Mouse (Mus musculus) skeletal muscle tissue, adult 2 months (tissue): ENCODE measurements around the gene Pcdh17.

ENCODE experiments used
- DNase-seq: peaks from one replicate; pipeline ENCODE4 v3.0.0-alpha.2; 2012; ENCODE audit warnings: low read depth, low spot score

Pcdh17 gene

GRCm38 (mm10) chr14:84477411-84477810, 34.0 kb downstream of the Pcdh17 start:
- no peak for DNase-seq

- no peak for DNase-seq
Measured at GRCm38 (mm10) chr14:84480546-84480945, 37.2 kb downstream of the Pcdh17 start.

DNA sequence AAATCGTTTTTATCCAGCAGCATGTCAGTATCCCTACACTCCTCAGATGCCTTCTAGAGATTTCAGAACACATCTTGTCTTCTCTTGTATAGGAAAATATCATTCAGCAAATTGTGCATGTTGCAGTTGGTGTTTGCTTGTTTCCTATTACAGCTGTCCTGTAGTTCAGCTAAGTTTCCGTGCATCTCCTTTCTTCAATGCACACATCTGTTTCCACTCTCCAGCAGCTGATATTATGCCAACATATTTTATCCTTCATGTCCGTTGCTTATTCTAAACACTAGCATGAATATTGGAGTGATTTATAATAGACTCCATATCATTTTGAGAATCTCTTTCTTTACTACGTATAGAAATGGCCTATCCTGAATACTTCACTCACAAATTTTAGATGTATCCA, 41.0 kb downstream of the Pcdh17 start:
- DNase-seq, result no peak

DNA sequence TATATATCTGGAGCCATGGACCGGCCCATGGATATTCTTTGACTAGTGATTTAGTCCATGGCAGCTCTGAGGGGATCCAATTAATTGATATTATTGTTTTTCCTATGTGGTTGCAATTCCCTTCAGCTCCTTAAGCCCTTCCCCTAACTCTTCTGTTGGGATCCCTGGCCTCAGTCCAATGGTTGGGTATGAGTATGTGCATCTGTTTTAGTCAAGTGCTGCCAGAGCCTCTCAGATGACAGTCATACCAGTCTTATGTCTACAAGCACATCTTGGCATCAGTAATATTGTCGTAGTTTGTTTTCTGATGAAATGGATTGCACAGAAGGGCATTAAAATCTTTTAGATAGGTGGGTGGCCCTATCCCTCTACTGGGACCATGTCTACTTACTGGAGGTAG, 67.6 kb downstream of the Pcdh17 start:
- no peak for DNase-seq

DNA sequence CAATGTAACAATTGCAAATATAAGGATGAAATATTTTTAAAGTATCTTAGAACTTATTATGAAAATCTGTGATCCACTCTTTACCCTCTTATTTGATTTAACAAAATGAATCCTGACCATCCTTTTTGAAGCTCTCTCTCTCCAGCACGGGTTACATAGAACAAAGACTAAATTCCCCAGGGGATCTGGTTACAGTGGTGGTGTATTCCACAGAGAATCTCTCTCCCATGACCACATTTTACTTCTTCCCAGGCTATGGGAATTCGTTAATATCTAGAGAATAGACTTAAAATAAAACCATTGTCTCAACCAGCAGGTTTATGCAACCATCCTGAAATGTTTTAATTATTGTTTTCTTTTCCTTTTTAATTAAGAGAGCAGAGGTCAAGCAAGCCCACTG, 89.0 kb downstream of the Pcdh17 start:
- no peak for DNase-seq

- DNase-seq, result no peak
Measured at GRCm38 (mm10) chr14:84535264-84535663, 91.9 kb downstream of the Pcdh17 start.

DNA sequence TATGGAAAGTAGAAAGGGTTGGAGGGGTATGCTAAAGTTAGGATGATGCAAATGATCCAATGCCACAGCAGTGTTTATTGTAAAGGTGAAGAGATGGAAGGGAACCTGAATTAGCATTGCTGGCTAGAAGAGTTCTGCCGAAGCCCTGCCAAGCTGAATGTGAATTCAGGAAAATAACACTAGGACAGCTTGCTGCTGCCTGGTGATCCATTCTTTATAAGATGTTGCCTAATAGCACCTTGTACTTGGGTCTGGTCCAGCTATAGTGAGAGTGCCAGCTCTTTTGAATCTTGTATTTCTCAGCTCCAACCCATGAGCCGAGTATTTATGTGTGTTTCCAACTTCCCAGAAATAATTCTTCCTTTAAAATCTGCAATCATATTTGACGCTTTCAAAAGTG, 98.5 kb downstream of the Pcdh17 start:
- DNase-seq, result no peak

- DNase-seq, result no peak
Measured at GRCm38 (mm10) chr14:84545968-84546367, 102.6 kb downstream of the Pcdh17 start.

GRCm38 (mm10) chr14:84547513-84548194, 104.3 kb downstream of the Pcdh17 start:
- DNase-seq, result no peak

DNA sequence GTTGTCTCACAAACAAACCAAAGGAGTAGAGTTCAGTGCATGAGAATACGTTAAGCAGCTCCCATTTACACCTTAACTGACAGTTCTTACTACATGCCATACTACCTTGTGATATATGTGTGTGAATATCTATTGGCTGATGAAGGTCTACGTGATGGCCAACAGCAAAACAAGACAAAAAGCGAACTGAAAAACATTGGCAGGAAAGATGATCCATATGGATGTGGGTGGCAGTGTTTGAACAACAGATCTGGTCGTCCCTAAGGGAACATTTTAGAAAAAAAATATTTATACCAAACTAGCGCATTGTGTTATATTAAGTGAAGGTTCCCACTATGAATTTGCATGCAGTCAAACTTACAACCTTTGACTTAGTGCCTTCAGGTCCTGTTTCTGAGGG, 108.2 kb downstream of the Pcdh17 start:
- no peak for DNase-seq

DNA sequence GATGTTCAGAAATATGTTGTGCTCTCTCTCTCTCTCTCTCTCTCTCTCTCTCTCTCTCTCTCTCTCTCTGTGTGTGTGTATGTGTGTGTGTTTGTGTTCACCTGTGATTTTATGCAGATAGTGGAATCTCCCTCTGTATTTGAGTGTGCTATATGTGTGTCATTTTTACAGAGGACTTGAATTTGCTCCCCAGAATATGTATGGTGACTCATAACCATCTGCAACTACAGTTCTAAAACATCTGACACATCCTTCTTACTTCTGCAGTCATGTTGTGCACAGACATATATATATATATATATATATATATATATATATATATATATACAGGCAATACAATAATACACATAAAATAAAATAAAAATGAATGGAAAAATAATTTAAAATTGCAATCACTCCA, 127.7 kb downstream of the Pcdh17 start:
- DNase-seq, result no peak
